Mouse (Mus musculus): ENCODE data around the gene Capn5.

- TF ChIP-seq GATA1 (IDR thresholded peaks at IDR 0.05; ENCODE audit: borderline replicate concordance, low read length) (no peak), FLI1 (IDR thresholded peaks at IDR 0.05; ENCODE audit: low read length) (no peak)
These were observed 13.0 kb downstream of the Capn5 start for GRCm38 (mm10) chr7:98164999-98165528.

Measured in megakaryocyte, embryonic 14.5 days (primary cell).